Mouse (Mus musculus): Measurements from ENCODE around the gene Aff1. TPM values are rescaled to one million over a fixed set of nuclear protein-coding genes. Genes with fewer than 3 reads are reported as not detected.

Aff1 gene
- polyA plus RNA-seq, 1 experiment from 2014 or later: 4.7 TPM

- H3K27ac ChIP-seq (ENCODE audit: low read depth): no peak overlapping the region
- ATAC-seq (no peak), DNase-seq (no peak)
- H3K36me3 ChIP-seq (replicated peaks; ENCODE audit: insufficient read depth, low read length): peaks cover 7% of the 10 kb centered on the region
- TF ChIP-seq CTCF (IDR thresholded peaks at IDR 0.05; ENCODE audit: low read depth) (peak; percentile 56), EP300 (IDR thresholded peaks at IDR 0.05; ENCODE audit: low read depth) (no peak)
- H3K4me1 ChIP-seq (ENCODE audit: insufficient read depth): peaks cover 66% of the 10 kb centered on the region
- no peak overlapping the region for H3K4me3 ChIP-seq (ENCODE audit: low read depth, low read length)
- H3K9ac ChIP-seq (replicated peaks): no peak overlapping the region
- 94% methylated on average over 2 of the region's 2 CpGs for WGBS (ENCODE audit: insufficient replicate concordance)
- no peaks in the 10 kb centered on the region for H3K27me3 ChIP-seq (ENCODE audit: insufficient read depth, low read length)
- H3K9me3 ChIP-seq (ENCODE audit: low read length): no peaks in the 10 kb centered on the region
- H3K4me2 ChIP-seq (ENCODE audit: low read depth, low read length): no peak overlapping the region
Measured at GRCm38 (mm10) chr5:103765758-103766431, 73.7 kb downstream of the Aff1 start.

DNA sequence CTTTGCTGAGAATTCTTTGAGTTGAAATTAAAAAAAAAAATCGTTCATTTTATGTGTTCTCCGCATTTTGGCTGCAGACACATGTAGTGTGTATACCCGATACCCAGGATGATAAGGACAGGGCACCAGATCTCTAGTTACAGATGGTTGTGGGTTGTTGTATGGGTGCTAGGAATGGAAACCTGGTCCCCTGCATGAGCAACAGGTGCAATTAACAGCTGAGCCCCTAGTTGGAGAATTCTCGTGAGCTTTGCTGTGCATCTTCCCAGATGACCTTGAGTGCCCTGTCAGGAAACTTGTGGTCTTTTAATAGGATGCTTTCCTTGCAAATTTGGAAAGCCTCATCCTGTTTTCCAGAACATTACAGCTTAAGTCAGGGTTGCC lies 74.2 kb downstream of the Aff1 start:
- Histone ChIP-seq H3K4me1 (ENCODE audit: insufficient read depth) (peaks cover 69% of the 10 kb centered on the region), H3K27ac (ENCODE audit: low read depth) (no peak overlapping the region)

DNA sequence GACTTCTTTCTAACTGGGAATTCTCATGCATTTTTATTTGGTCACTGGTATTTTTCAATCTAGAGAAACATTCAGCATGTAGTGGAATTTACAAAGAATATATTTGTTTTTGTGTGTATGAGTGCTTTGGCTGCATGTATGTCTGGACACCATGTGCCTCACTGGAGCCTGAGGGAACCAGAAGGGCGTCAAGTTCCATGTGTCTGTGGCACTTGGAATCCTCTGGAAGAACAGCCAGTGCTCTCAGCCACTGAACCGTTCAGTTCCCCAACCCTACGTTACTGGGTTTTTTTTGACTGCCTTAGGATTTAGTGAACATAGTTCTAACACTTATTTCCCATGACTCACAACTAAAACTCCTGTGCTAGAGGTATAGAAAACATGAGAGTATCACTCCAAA lies 76.8 kb downstream of the Aff1 start:
- WGBS (ENCODE audit: insufficient replicate concordance): 79% methylated on average over 3 of the region's 3 CpGs
- H3K4me3 ChIP-seq (ENCODE audit: low read depth, low read length): 0 out of 2 replicates have a peak overlapping the region, but pooled peaks have one; percentile 14
- H3K4me1 ChIP-seq (ENCODE audit: insufficient read depth): peaks cover 63% of the 10 kb centered on the region
- H3K36me3 ChIP-seq (replicated peaks; ENCODE audit: insufficient read depth, low read length): peaks cover 12% of the 10 kb centered on the region
- TF ChIP-seq CTCF (IDR thresholded peaks at IDR 0.05; ENCODE audit: low read depth) (no peak), EP300 (IDR thresholded peaks at IDR 0.05; ENCODE audit: low read depth) (no peak)
- H3K4me2 ChIP-seq (ENCODE audit: low read depth, low read length): peak overlapping the region; percentile 58
- no peak overlapping the region for H3K9ac ChIP-seq (replicated peaks)
- no peaks in the 10 kb centered on the region for H3K9me3 ChIP-seq (ENCODE audit: low read length)
- ATAC-seq (no peak), DNase-seq (no peak)
- no peak overlapping the region for H3K27ac ChIP-seq (ENCODE audit: low read depth)
- H3K27me3 ChIP-seq (ENCODE audit: insufficient read depth, low read length): no peaks in the 10 kb centered on the region

More for the DNA sequence above, 74.2 kb downstream of the Aff1 start:
- Histone ChIP-seq H3K9ac (replicated peaks) (no peak overlapping the region), H3K27me3 (ENCODE audit: insufficient read depth, low read length) (no peaks in the 10 kb centered on the region), H3K4me2 (ENCODE audit: low read depth, low read length) (no peak overlapping the region), H3K9me3 (ENCODE audit: low read length) (no peaks in the 10 kb centered on the region), H3K36me3 (replicated peaks; ENCODE audit: insufficient read depth, low read length) (peaks cover 10% of the 10 kb centered on the region), H3K4me3 (ENCODE audit: low read depth, low read length) (no peak overlapping the region)
- ATAC-seq (no peak), DNase-seq (no peak)
- TF ChIP-seq EP300 (IDR thresholded peaks at IDR 0.05; ENCODE audit: low read depth) (no peak), CTCF (IDR thresholded peaks at IDR 0.05; ENCODE audit: low read depth) (no peak)
- WGBS (ENCODE audit: insufficient replicate concordance): 90% methylated on average over 4 of the region's 4 CpGs

- H3K36me3 ChIP-seq (replicated peaks; ENCODE audit: insufficient read depth, low read length): peaks cover 14% of the 10 kb centered on the region
- peaks cover 71% of the 10 kb centered on the region for H3K4me1 ChIP-seq (ENCODE audit: insufficient read depth)
- H3K9ac ChIP-seq (replicated peaks): no peak overlapping the region
- H3K27ac ChIP-seq (ENCODE audit: low read depth): peak overlapping the region; percentile 65
- ATAC-seq (no peak), DNase-seq (no peak)
- 0 out of 2 replicates have a peak overlapping the region, but pooled peaks have one; percentile 14 for H3K4me3 ChIP-seq (ENCODE audit: low read depth, low read length)
- 46% methylated on average over 9 of the region's 9 CpGs for WGBS (ENCODE audit: insufficient replicate concordance)
- H3K4me2 ChIP-seq (ENCODE audit: low read depth, low read length): peak overlapping the region; percentile 58
- TF ChIP-seq EP300 (IDR thresholded peaks at IDR 0.05; ENCODE audit: low read depth): no peak
- no peak for TF ChIP-seq CTCF (IDR thresholded peaks at IDR 0.05; ENCODE audit: low read depth)
- H3K27me3 ChIP-seq (ENCODE audit: insufficient read depth, low read length): no peaks in the 10 kb centered on the region
- H3K9me3 ChIP-seq (ENCODE audit: low read length): no peaks in the 10 kb centered on the region
Measured at GRCm38 (mm10) chr5:103769701-103770100, 77.5 kb downstream of the Aff1 start.

DNA sequence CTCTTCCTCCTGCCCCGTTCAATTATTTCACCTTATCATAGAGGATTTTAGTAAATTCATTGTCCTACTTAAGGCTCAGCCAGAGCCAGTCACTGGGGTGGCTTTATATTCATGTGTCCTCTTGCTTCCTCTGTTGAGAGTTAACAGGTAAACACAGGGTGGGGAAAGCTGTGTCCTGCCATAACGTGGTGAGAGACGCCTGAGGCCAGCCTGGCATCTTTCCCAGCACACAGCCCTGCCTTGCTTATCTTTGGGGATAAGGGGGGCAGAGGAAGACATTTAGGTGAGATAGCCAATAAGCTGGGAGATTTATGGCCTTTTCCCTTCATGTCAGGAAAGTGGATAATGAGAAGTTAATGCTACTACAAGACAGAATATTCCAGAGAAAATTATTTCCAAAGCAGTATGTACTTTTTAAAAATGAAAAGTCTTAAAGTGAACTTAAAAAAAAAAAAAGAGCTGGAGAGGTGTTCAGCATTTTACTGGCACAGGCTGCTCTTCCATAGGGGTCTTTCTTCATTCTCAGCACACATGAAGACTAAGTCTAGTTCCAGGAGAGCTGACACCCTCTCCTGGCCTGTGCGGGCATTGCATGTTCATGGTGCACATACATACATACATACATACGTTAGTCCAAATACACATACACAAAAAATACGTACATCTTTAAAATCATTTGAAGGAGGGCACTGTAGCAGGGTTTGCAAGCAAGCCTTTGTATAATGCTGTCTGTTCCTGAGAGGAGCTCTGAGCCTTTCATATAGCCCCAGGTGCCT lies 78.5 kb downstream of the Aff1 start:
- no peak for DNase-seq
- Histone ChIP-seq H3K4me2 (ENCODE audit: low read depth, low read length) (peak overlapping the region; percentile 58), H3K9ac (replicated peaks) (no peak overlapping the region; the same call in 1 of the 2 replicates), H3K9me3 (ENCODE audit: low read length) (no peaks in the 10 kb centered on the region), H3K4me1 (ENCODE audit: insufficient read depth) (peaks cover 79% of the 10 kb centered on the region), H3K36me3 (replicated peaks; ENCODE audit: insufficient read depth, low read length) (peaks cover 14% of the 10 kb centered on the region), H3K27me3 (ENCODE audit: insufficient read depth, low read length) (no peaks in the 10 kb centered on the region), H3K4me3 (ENCODE audit: low read depth, low read length) (no peak overlapping the region), H3K27ac (ENCODE audit: low read depth) (peak overlapping the region; percentile 65)
- WGBS (ENCODE audit: insufficient replicate concordance): 63% methylated on average over 6 of the region's 6 CpGs
- ATAC-seq: no peak
- no peak for TF ChIP-seq EP300 (IDR thresholded peaks at IDR 0.05; ENCODE audit: low read depth)
- TF ChIP-seq CTCF (IDR thresholded peaks at IDR 0.05; ENCODE audit: low read depth): peak; percentile 49

- Histone ChIP-seq H3K4me2 (ENCODE audit: low read depth, low read length) (no peak overlapping the region), H3K4me3 (ENCODE audit: low read depth, low read length) (no peak overlapping the region), H3K27me3 (ENCODE audit: insufficient read depth, low read length) (no peaks in the 10 kb centered on the region), H3K9ac (replicated peaks) (no peak overlapping the region), H3K36me3 (replicated peaks; ENCODE audit: insufficient read depth, low read length) (peaks cover 12% of the 10 kb centered on the region), H3K9me3 (ENCODE audit: low read length) (no peaks in the 10 kb centered on the region), H3K4me1 (ENCODE audit: insufficient read depth) (peaks cover 85% of the 10 kb centered on the region), H3K27ac (ENCODE audit: low read depth) (no peak overlapping the region; the same call in 1 of the 2 replicates)
- DNase-seq (no peak), ATAC-seq (no peak)
- TF ChIP-seq EP300 (IDR thresholded peaks at IDR 0.05; ENCODE audit: low read depth) (no peak), CTCF (IDR thresholded peaks at IDR 0.05; ENCODE audit: low read depth) (no peak)
- WGBS (ENCODE audit: insufficient replicate concordance): 72% methylated on average over 6 of the region's 6 CpGs
Measured at GRCm38 (mm10) chr5:103771380-103771779, 79.2 kb downstream of the Aff1 start.
